Mouse (Mus musculus) erythroid progenitor cell, adult 5-6 weeks (primary cell): Measurements from ENCODE around the gene Mia3. TPM values are rescaled to one million over a fixed set of nuclear protein-coding genes. Genes with fewer than 3 reads are reported as not detected.
A peak's percentile ranks its signal among the peaks of the same experiment; 100 is the strongest.
"Not testable (repeated sequence)": the region's sequence is repeated elsewhere in the genome, so short reads cannot be mapped to it uniquely, and the experiment has no call there.

Experiments used
- ATAC-seq: replicated peaks from 2 replicates; pipeline ENCODE4 v1.8.0; 2016; ENCODE audit warnings: moderate number of reproducible peaks, mild to moderate bottlenecking, moderate TSS enrichment, inconsistent platforms; ENCODE audit not compliant: poor library complexity, low FRiP score, severe bottlenecking
- total RNA-seq, 2 experiments: library from RNA; stranded (forward) in 1 of 2; stranded (reverse) in 1 of 2; fragments of 150-400 nt in 1 of 2; fragments of 186-747, 209-891 nt in 1 of 2; gene quantifications; 2 replicates each; pipeline versions ENCODE4 v1.2.3 to v1.2.4; 2015 to 2017; ENCODE audit warnings: low replicate concordance in 2 of 2

Mia3 gene
- total RNA-seq, 2 experiments from 2014 or later: 25.6 to 32.2 TPM

- ATAC-seq: no peak
These were observed 23.5 kb downstream of the Mia3 start for GRCm38 (mm10) chr1:183345817-183346195.

- peak; percentile 90 for ATAC-seq
These were observed 24.2 kb downstream of the Mia3 start for GRCm38 (mm10) chr1:183344886-183345816.

GRCm38 (mm10) chr1:183342902-183343301 lies 26.5 kb downstream of the Mia3 start:
- ATAC-seq: not testable (repeated sequence)

GRCm38 (mm10) chr1:183327171-183327570 lies 42.2 kb downstream of the Mia3 start:
- ATAC-seq: no peak

GRCm38 (mm10) chr1:183324433-183324832 lies 44.9 kb downstream of the Mia3 start:
- ATAC-seq: no peak

GRCm38 (mm10) chr1:183323923-183324322 lies 45.4 kb downstream of the Mia3 start:
- ATAC-seq: no peak

GRCm38 (mm10) chr1:183322496-183322895 lies 46.9 kb downstream of the Mia3 start:
- ATAC-seq: not testable (repeated sequence)

- ATAC-seq: no peak
These were observed 48.6 kb downstream of the Mia3 start for GRCm38 (mm10) chr1:183320708-183321107.

- no peak for ATAC-seq
These were observed 53.6 kb downstream of the Mia3 start for GRCm38 (mm10) chr1:183315783-183316182.

GRCm38 (mm10) chr1:183312076-183312475 lies 57.3 kb downstream of the Mia3 start:
- no peak for ATAC-seq

- not testable (repeated sequence) for ATAC-seq
These were observed 59.8 kb downstream of the Mia3 start for GRCm38 (mm10) chr1:183309601-183310000.

- ATAC-seq: no peak
These were observed 60.9 kb downstream of the Mia3 start for GRCm38 (mm10) chr1:183308476-183308875.

- no peak for ATAC-seq
These were observed 61.8 kb downstream of the Mia3 start for GRCm38 (mm10) chr1:183307555-183307954.

GRCm38 (mm10) chr1:183299161-183299560 lies 70.2 kb downstream of the Mia3 start:
- no peak for ATAC-seq

GRCm38 (mm10) chr1:183297886-183298489 lies 71.4 kb downstream of the Mia3 start:
- peak; percentile 46 for ATAC-seq

- ATAC-seq: peak; percentile 45
These were observed 71.9 kb downstream of the Mia3 start for GRCm38 (mm10) chr1:183297473-183297885.

- peak; percentile 85 for ATAC-seq
These were observed 72.4 kb downstream of the Mia3 start, which contains the start of gene Brox for GRCm38 (mm10) chr1:183296877-183297383. Gene Brox, minus strand, starts transcription at chr1:183297269.

- peak; percentile 47 for ATAC-seq
These were observed 72.9 kb downstream of the Mia3 start, which contains the start of gene Aida for GRCm38 (mm10) chr1:183296465-183296864. Gene Aida, plus strand, starts transcription at chr1:183296590.

- no peak for ATAC-seq
These were observed 79.8 kb downstream of the Mia3 start for GRCm38 (mm10) chr1:183289576-183289975.

GRCm38 (mm10) chr1:183288351-183288750 lies 81.0 kb downstream of the Mia3 start:
- ATAC-seq: no peak
